Mouse (Mus musculus): ENCODE results near the gene Krt36. TPM values are rescaled to one million over a fixed set of nuclear protein-coding genes. Genes with fewer than 3 reads are reported as not detected.

Gene Krt36
- 2.0 and 2.9 TPM in 2 replicates for polyA plus RNA-seq (2012; rRNA removed; ENCODE audit: low replicate concordance)

GRCm38 (mm10) chr11:100105576-100106122 lies at the start of gene Krt36:
TSS of gene Krt36 (minus strand) at chr11:100105626.

DNA sequence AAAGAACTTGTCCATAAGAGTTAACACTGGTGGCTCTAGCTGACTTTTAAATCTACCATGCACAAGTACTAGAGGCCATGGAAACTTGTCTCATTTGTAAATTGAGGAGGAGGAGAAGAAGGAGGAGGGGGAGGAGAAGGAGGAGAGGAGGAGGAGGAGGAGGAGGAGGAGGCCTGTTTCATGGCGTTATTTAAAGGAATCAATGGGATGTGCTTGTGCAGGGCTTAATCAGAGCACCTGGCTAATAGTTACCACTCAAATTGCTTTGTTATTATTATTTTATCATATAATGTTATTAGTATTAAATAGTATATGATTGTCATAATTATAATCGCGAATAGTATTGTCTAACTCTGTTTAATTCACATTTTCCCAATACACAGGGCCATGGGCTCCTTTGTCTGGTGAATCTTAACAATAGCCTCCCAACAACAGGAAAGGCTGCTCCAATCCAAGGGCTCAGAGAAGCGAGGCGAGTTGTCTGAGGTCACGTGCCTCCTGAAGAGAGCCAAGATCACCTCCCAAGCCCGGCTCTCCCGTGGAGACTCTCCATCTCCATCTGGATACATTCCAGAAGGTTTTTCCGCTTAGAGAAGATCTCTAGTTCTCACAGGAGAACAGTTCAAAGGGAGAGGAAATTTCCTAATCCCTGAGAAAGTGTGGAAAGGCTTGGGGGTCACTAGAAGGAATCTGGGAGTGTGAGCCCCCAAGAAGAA lies 43.3 kb upstream of the Krt36 start, which contains the start of gene Krt19:
Krt19 (minus strand) TSS at position 51 of the 716 bp plus-strand sequence.

DNA sequence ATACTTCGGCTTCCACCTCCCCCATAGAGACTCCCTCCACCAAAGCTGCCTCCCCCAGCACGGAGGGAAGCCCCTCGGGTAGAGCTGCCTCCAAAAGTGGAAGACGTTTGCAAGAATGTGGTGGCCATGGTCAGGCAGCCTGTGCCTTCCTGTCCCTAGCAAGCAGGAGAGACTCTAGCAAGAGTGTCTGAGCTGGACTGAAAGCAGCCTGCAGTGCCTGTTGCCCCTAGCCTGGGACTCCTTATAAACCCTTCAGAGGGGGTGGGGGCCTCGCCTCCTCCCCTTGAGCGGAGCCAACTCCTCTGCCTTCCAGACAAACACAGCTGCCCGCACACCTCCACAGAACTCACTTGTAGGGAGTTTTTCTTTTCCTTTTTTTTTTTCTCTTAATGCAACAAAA lies 30.3 kb upstream of the Krt36 start, which contains the start of gene Krt15:
Krt15 (minus strand) TSS at position 198 of the 400 bp plus-strand sequence.

GRCm38 (mm10) chr11:100121466-100121865 lies 16.0 kb upstream of the Krt36 start, which contains the start of gene Krt13:
TSS of gene Krt13 (minus strand) at chr11:100121566.

DNA sequence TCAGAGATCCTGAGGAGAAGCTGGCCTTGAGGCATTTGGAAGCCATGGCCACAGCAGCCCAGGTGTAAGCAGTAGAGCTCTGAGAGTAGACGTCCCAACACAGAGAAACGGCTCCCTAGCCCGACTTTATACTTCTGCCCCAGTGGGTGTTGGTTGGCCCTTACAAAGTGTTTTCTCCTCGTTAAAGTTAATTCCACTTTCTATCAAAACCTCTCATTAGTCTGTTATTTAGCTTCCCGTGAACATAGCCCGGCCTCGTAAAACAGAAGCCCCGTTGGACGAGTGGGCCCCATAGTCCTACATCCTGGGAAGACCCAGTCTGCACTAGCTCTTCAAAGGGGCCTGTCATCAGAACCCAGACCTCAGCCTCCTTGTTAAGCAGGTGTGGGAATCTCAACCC lies 9.3 kb downstream of the Krt36 start, which contains the start of gene Krt35:
Krt35 (minus strand) TSS at position 101 of the 400 bp plus-strand sequence.

GRCm38 (mm10) chr11:100087861-100088260 lies 17.6 kb downstream of the Krt36 start, which contains the start of gene Krt32:
TSS of gene Krt32 (minus strand) at chr11:100088226.

Other genes starting within 250 kb of the Krt36 start
- gene Gm11568, start 247.7 kb downstream of the Krt36 start, polyA plus RNA-seq (2012; rRNA removed; ENCODE audit: low replicate concordance) = not detected in 2 replicates
- not detected in 2 replicates for gene Gm11559, start 241.2 kb downstream of the Krt36 start, polyA plus RNA-seq (2012; rRNA removed; ENCODE audit: low replicate concordance)
- gene Krtap9-1, start 232.2 kb downstream of the Krt36 start, polyA plus RNA-seq (2012; rRNA removed; ENCODE audit: low replicate concordance) = not detected in 2 replicates
- gene Gm11567, start 226.4 kb downstream of the Krt36 start, polyA plus RNA-seq (2012; rRNA removed; ENCODE audit: low replicate concordance) = not detected in 2 replicates
- gene Krtap31-1, start 197.7 kb downstream of the Krt36 start, polyA plus RNA-seq (2012; rRNA removed; ENCODE audit: low replicate concordance) = not detected in 2 replicates
- not detected in 2 replicates for gene Gm11565, start 190.9 kb downstream of the Krt36 start, polyA plus RNA-seq (2012; rRNA removed; ENCODE audit: low replicate concordance)
- not detected in 2 replicates for gene Krtap31-2, start 169.3 kb downstream of the Krt36 start, polyA plus RNA-seq (2012; rRNA removed; ENCODE audit: low replicate concordance)
- gene Krtap9-5, start 157.2 kb downstream of the Krt36 start, polyA plus RNA-seq (2012; rRNA removed; ENCODE audit: low replicate concordance) = not detected in 2 replicates
- not detected in 2 replicates for gene Krtap29-1, start 126.6 kb downstream of the Krt36 start, polyA plus RNA-seq (2012; rRNA removed; ENCODE audit: low replicate concordance)
- not detected in 2 replicates for gene Krtap16-1, start 119.0 kb downstream of the Krt36 start, polyA plus RNA-seq (2012; rRNA removed; ENCODE audit: low replicate concordance)
- gene Krtap17-1, start 111.6 kb downstream of the Krt36 start, polyA plus RNA-seq (2012; rRNA removed; ENCODE audit: low replicate concordance) = 2.2 TPM in 1 of 2 replicates, not detected in the other
- gene Krt33a, start 89.4 kb downstream of the Krt36 start, polyA plus RNA-seq (2012; rRNA removed; ENCODE audit: low replicate concordance) = 0.06 TPM in 2 replicates
- gene Krt33b, start 75.8 kb downstream of the Krt36 start, polyA plus RNA-seq (2012; rRNA removed; ENCODE audit: low replicate concordance) = not detected in 2 replicates
- not detected in 2 replicates for gene Krt34, start 64.1 kb downstream of the Krt36 start, polyA plus RNA-seq (2012; rRNA removed; ENCODE audit: low replicate concordance)
- not detected in 2 replicates for gene Krt31, start 55.1 kb downstream of the Krt36 start, polyA plus RNA-seq (2012; rRNA removed; ENCODE audit: low replicate concordance)
- gene Krt32, start 17.4 kb downstream of the Krt36 start, polyA plus RNA-seq (2012; rRNA removed; ENCODE audit: low replicate concordance) = not detected in 2 replicates
- gene Krt35, start 9.4 kb downstream of the Krt36 start, polyA plus RNA-seq (2012; rRNA removed; ENCODE audit: low replicate concordance) = not detected in 2 replicates
- gene Krt13, start 15.9 kb upstream of the Krt36 start, polyA plus RNA-seq (2012; rRNA removed; ENCODE audit: low replicate concordance) = 0.49 TPM in 1 of 2 replicates, not detected in the other
- gene Krt15, start 30.3 kb upstream of the Krt36 start, polyA plus RNA-seq (2012; rRNA removed; ENCODE audit: low replicate concordance) = 1.1 TPM in 1 of 2 replicates, not detected in the other
- gene Krt19, start 43.0 kb upstream of the Krt36 start, polyA plus RNA-seq (2012; rRNA removed; ENCODE audit: low replicate concordance) = 14.2 and 271 TPM in 2 replicates
- gene Krt9, start 87.6 kb upstream of the Krt36 start, polyA plus RNA-seq (2012; rRNA removed; ENCODE audit: low replicate concordance) = 0.04 TPM in 1 of 2 replicates, not detected in the other
- gene Krt14, start 101.9 kb upstream of the Krt36 start, polyA plus RNA-seq (2012; rRNA removed; ENCODE audit: low replicate concordance) = 0.11 and 0.26 TPM in 2 replicates
- gene Krt16, start 143.3 kb upstream of the Krt36 start, polyA plus RNA-seq (2012; rRNA removed; ENCODE audit: low replicate concordance) = not detected in 2 replicates
- gene Krt17, start 155.4 kb upstream of the Krt36 start, polyA plus RNA-seq (2012; rRNA removed; ENCODE audit: low replicate concordance) = 4.0 TPM in 1 of 2 replicates, not detected in the other
- gene Krt42, start 164.2 kb upstream of the Krt36 start, polyA plus RNA-seq (2012; rRNA removed; ENCODE audit: low replicate concordance) = not detected in 2 replicates
- gene Eif1, start 214.3 kb upstream of the Krt36 start, polyA plus RNA-seq (2012; rRNA removed; ENCODE audit: low replicate concordance) = 118 and 139 TPM in 2 replicates
- not detected in 2 replicates for gene Gast, start 228.8 kb upstream of the Krt36 start, polyA plus RNA-seq (2012; rRNA removed; ENCODE audit: low replicate concordance)

Measured in subcutaneous adipose tissue, adult 2 months (tissue).